Mouse (Mus musculus) heart, adult 2 months (tissue): ENCODE data around the gene Gnb3. TPM values are rescaled to one million over a fixed set of nuclear protein-coding genes. Genes with fewer than 3 reads are reported as not detected.

ENCODE experiments used
- DNase-seq, 2 experiments: peaks; one replicate each; pipeline ENCODE4 v3.0.0; 2021
- H3K27ac ChIP-seq: fragments of 200-600 bp; 2 replicates; pipeline ENCODE4 v1.8.1; 2022
- H3K27me3 ChIP-seq: fragments of 200-500 bp; 2 replicates; pipeline ENCODE4 v1.6.1; 2012; ENCODE audit warnings: mild to moderate bottlenecking, low read length, inconsistent platforms, mixed read lengths; ENCODE audit not compliant: control insufficient read depth, insufficient read depth
- H3K36me3 ChIP-seq: fragments of 200-500 bp; 2 replicates; pipeline ENCODE4 v1.6.1; 2012; ENCODE audit warnings: low read length, inconsistent platforms; ENCODE audit not compliant: control insufficient read depth, insufficient read depth
- H3K4me1 ChIP-seq: fragments of 200-500 bp; 2 replicates; pipeline ENCODE4 v1.6.1; 2011; ENCODE audit warnings: low read length; ENCODE audit not compliant: control insufficient read depth, insufficient read depth
- H3K4me3 ChIP-seq: fragments of 200-600 bp; 2 replicates; pipeline ENCODE4 v1.8.1; 2022
- H3K79me2 ChIP-seq: fragments of 200-500 bp; replicated peaks from 2 replicates; pipeline ENCODE4 v1.6.1; 2012; ENCODE audit warnings: mild to moderate bottlenecking, inconsistent platforms, low read length, moderate library complexity, mixed read lengths; ENCODE audit not compliant: control insufficient read depth, insufficient read depth
- H3K9ac ChIP-seq: fragments of 200-500 bp; 2 replicates; pipeline ENCODE4 v1.6.1; 2012; ENCODE audit warnings: low read depth, mild to moderate bottlenecking, control low read depth, inconsistent platforms, low read length, mixed read lengths
- CTCF ChIP-seq: fragments of 200-600 bp; IDR thresholded peaks from 2 replicates; pipeline ENCODE4 v1.8.1; 2022; ENCODE audit warnings: antibody characterized with exemption, mild to moderate bottlenecking, moderate library complexity
- EP300 ChIP-seq: fragments of 200-500 bp; IDR thresholded peaks from 2 replicates; pipeline ENCODE4 v1.6.1; 2011; ENCODE audit warnings: low read depth, low read length, control low read depth; ENCODE audit not compliant: insufficient read depth
- POLR2A ChIP-seq: fragments of 200-500 bp; IDR thresholded peaks from 2 replicates; pipeline ENCODE4 v1.6.1; 2011; ENCODE audit warnings: mild to moderate bottlenecking, low read depth, low read length, control low read depth; ENCODE audit not compliant: insufficient read depth
- WGBS: fragments of 180-500 bp; shearing (Covaris S2); methylation state at CpG from one replicate; pipeline ENCODE4 v1.1.7; 2018; 5-methylcytosine and 5-hydroxymethylcytosine counted together
- intact Hi-C: fragments of 180-260 bp; cut with DNase I; formaldehyde crosslinking; loops from one replicate; pipeline ENCODE4 v1.15.1; 2025
- long read RNA-seq: library from polyadenylated mRNA; stranded (forward); transcript quantifications from one replicate; pipeline ENCODE4 v2.0.0, GENCODE M21; 2021
- polyA plus RNA-seq: library from polyadenylated mRNA; depleted of rRNA; stranded (reverse); fragments of >200 nt; gene quantifications from 2 replicates; pipeline ENCODE4 v1.2.3, GENCODE M21; 2012; rRNA removed
- total RNA-seq, 2 experiments: library from RNA; stranded (reverse); gene quantifications; 2 replicates each; pipeline ENCODE4 v1.2.3; 2021

The Gnb3 gene
- total RNA-seq (10 to 100 TPM in 1 of 2 experiments, 1 to 10 TPM in 1; 6.1 to 10.9 TPM), polyA plus RNA-seq (6.9 and 14.0 TPM in 2 replicates)
- long read RNA-seq, transcript Gnb3-201 (10 exons, 1,846 nt), result major isoform, 14 of 22 reads
- long read RNA-seq, partial matches to known transcripts, result 4 of 22 reads
- long read RNA-seq, other reads (novel, unspliced or antisense), result 3 of 22 reads

- H3K27ac ChIP-seq, result peak within 1 kb of the TSS; percentile 48
- TF ChIP-seq EP300 (no peak), CTCF (no peak), POLR2A (no peak)
Measured at GRCm38 (mm10) chr6:124840241-124841167, at the start of gene Gnb3. Gnb3 (minus strand) TSS chr6:124840275.

DNA sequence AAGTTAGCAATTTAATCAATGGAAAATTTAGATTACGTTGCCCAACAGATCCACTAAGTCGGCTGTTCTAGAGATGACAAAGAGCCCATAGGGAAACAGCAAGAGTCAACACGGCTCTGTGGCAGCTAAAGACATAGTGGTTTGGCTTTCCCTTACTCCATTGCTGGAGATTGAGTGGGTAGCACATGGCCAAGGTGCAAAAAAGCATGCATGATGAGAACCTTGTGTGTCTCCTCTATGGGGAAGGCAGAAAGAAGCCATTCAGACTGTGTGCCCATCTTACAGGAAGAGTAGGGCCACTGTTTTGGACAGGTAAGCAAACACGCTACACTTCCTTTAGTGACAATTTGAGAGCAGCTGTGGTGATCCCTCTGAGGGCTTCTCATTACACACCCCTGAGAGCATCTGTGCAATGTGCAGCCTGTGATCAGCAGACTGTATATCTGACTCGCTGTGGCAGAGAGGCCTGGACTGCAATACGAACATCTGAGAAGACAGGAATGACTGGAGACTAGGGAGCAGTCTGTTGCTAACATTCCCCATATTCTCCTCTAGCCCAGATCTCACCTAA, 48.6 kb upstream of the Gnb3 start:
- H3K79me2 ChIP-seq, result no peaks in the 10 kb centered on the region
- no peak for TF ChIP-seq POLR2A
- TF ChIP-seq EP300, result no peak
- no peak for TF ChIP-seq CTCF
- H3K4me3 ChIP-seq, result no peak overlapping the region
- no peak overlapping the region for H3K27ac ChIP-seq
- DNase-seq, result no peak
- intact Hi-C loops, result no loop called here
- 91% methylated on average over 6 of the region's 6 CpGs for WGBS
- H3K27me3 ChIP-seq, result no peaks in the 10 kb centered on the region
- no peak overlapping the region for H3K9ac ChIP-seq
- no peaks in the 10 kb centered on the region for H3K36me3 ChIP-seq
- peaks cover 3% of the 10 kb centered on the region; the same call in 1 of the 2 replicates for H3K4me1 ChIP-seq

More at GRCm38 (mm10) chr6:124840241-124841167, at the start of gene Gnb3:
- Histone ChIP-seq H3K79me2 (no peaks in the 10 kb centered on the region), H3K4me1 (no peaks in the 10 kb centered on the region), H3K27me3 (no peaks in the 10 kb centered on the region), H3K36me3 (no peaks in the 10 kb centered on the region), H3K9ac (no peak within 1 kb of the TSS), H3K4me3 (no peak within 1 kb of the TSS)
- 35% methylated on average over 15 of the region's 15 CpGs for WGBS
- intact Hi-C loops, result no loop called here
- DNase-seq, result no peak

GRCm38 (mm10) chr6:124887986-124888385, 47.9 kb upstream of the Gnb3 start, which contains the start of gene Cd4:
Cd4 (minus strand) TSS chr6:124888221.
- intact Hi-C loops, result no loop called here
- no peak within 1 kb of the TSS for H3K4me3 ChIP-seq

GRCm38 (mm10) chr6:124885956-124886381, 45.9 kb upstream of the Gnb3 start:
- intact Hi-C loops, result no loop called here
- WGBS, result 93% methylated on average over 8 of the region's 8 CpGs
- DNase-seq, result no peak
- Histone ChIP-seq H3K4me3 (no peak overlapping the region), H3K27ac (no peak overlapping the region), H3K79me2 (no peaks in the 10 kb centered on the region), H3K4me1 (peaks cover 3% of the 10 kb centered on the region; the same call in 1 of the 2 replicates), H3K36me3 (no peaks in the 10 kb centered on the region), H3K27me3 (no peaks in the 10 kb centered on the region), H3K9ac (no peak overlapping the region)
- no peak for TF ChIP-seq POLR2A

More at GRCm38 (mm10) chr6:124887986-124888385, 47.9 kb upstream of the Gnb3 start, which contains the start of gene Cd4:
- no peak within 1 kb of the TSS for H3K9ac ChIP-seq
- no peaks in the 10 kb centered on the region for H3K36me3 ChIP-seq
- no peak within 1 kb of the TSS for H3K27ac ChIP-seq
- no peaks in the 10 kb centered on the region for H3K27me3 ChIP-seq
- peaks cover 3% of the 10 kb centered on the region; the same call in 1 of the 2 replicates for H3K4me1 ChIP-seq
- 79% methylated on average over 9 of the region's 9 CpGs for WGBS
- TF ChIP-seq POLR2A (no peak), CTCF (no peak), EP300 (no peak)
- no peaks in the 10 kb centered on the region for H3K79me2 ChIP-seq
- no peak for DNase-seq

DNA sequence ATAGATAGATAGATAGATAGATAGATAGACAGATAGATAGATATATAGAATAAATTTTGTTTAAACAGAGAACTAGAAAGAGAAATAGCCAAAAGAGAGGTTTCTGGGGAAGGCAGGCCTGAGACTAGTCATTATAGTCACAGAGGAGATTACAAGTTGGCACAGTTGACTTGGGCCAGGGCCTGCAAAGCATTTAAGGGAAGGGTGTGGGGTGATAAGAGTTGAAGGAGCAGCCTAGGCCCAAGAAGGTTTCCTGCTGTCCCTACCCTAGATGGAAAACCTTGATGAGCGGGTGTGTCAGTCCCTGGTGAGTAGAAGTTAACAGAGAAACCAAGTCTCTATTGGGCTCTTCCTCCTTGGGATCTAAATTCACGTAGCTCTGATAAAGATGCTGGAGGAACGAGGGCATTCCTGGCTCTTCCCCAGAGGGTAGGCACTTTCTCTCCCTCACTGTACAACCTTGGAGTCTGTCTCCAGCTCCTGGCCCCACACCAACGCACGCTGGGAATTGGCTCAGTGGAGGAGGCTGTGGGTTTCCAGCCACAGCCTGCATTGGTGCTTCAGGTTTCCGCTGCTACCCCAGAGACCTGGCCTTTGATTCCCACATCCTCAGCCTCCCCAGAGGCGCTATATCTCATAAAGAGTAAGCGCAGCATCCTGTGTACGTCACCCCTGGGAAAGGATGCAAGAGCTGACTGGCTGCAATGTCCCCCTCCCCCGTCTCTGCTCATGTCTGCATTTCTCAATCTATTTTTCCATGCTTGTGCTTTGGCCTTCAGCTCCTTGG, 44.8 kb upstream of the Gnb3 start:
- Histone ChIP-seq H3K4me3 (no peak overlapping the region), H3K27me3 (no peaks in the 10 kb centered on the region), H3K79me2 (no peaks in the 10 kb centered on the region), H3K4me1 (peaks cover 3% of the 10 kb centered on the region; the same call in 1 of the 2 replicates), H3K36me3 (no peaks in the 10 kb centered on the region), H3K27ac (peak overlapping the region; percentile 32), H3K9ac (no peak overlapping the region)
- WGBS, result 32% methylated on average over 10 of the region's 10 CpGs
- peak; percentile 48 to 59 for DNase-seq
- TF ChIP-seq CTCF, result no peak
- intact Hi-C loops, result no loop called here
